Mouse (Mus musculus): Measurements from ENCODE around the gene Acox3. TPM values are rescaled to one million over a fixed set of nuclear protein-coding genes. Genes with fewer than 3 reads are reported as not detected.

Gene Acox3
- 12.0 and 23.5 TPM in 2 replicates for polyA plus RNA-seq (2015; fragmentation: Nextera tagmentation; extraction: Ambion mirVana)

DNA sequence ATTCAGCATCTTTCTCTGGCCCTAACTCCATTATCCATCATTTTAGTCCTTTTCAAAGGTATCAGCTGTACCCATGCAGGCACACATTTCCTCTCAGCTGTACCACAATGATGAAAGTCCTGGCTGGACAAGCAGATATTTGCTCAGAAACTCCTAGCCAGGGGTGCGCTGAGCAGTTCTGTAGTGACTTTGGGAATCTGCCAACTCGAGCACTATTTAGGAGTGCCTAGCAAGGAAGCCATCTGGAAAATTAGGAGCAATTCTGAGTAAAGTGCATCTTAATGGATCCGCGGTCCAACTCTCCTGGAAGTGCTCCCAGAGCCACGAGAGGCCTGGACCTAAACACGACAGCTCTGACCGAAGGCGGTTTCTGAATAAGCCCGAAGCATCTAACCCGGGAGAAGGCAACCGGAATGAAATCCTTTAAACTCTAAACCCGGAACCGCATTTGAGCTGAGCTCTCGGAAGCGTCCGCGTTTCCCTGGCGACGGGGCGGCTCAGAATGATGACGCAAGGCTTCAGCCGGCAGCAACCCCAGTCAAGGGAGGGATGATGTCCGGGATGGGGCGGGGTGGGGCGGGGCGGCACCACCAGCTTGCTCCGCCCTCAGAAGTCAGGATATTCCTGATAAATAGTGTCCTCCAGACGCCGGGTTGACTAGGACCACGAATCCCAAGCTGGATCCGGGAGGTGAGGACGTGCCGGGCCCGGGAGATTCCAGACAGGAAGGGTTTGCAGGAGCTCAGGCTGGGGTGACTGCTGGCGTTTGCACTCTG lies at the start of gene Acox3:
TSS of gene Acox3 (plus strand) at position 596 of the 776 bp plus-strand sequence.

DNA sequence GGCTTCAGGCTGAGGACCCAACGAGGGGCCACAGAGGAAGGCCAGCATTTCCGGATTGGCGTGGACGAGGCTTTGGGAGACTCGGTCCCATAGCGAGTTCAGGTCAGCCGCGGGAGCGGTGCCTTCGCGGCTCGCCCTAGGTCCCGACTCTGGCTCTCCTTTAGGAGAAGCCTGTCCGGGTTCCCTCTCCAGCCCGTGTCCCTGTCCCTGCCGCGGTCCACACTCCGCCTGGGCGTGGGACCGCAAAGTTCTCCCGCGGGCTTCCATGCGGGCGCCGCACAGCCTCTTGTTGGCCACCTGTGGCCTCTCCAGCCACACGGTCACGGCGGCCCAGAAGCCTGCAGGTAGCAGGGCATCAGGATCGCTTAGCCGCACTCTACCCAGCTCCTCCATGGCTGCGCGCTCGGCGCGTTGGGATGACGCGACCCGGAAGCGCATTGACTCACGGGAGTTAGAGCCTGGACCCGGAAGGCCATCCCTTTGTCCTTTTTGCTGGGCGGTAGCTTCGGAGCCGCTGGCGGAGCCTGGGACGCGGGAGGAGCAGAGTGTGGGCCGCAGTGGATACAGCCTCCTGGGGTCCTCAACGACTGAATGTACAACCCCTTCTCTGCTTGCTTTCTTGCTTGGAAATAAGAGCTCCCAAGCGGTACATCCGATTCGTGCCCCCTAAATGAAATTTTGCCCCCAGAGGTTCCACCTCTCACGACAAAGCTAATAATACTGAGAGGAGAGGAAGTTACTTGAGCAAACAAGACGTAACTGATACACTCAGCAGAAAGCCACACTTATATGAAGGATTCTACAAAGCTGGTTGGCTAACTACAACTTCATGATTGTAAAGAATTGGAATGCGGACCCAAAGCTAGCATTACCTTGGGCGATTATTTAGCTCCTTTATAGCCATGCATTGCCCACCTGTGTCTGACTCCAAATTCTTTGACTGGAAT lies 7.9 kb upstream of the Acox3 start, which contains the start of gene Trmt44:
TSS of gene Trmt44 (minus strand) at position 418 of the 947 bp plus-strand sequence.

Other genes with a start within 250 kb of the Acox3 start
- 9.4 and 40.5 TPM in 2 replicates for gene Hmx1, start 193.9 kb upstream of the Acox3 start, polyA plus RNA-seq (2015; fragmentation: Nextera tagmentation; extraction: Ambion mirVana)
- gene Cpz, start 57.3 kb upstream of the Acox3 start, polyA plus RNA-seq (2015; fragmentation: Nextera tagmentation; extraction: Ambion mirVana), result 9.1 and 9.4 TPM in 2 replicates
- 2.8 and 4.1 TPM in 2 replicates for gene Trmt44, start 8.0 kb upstream of the Acox3 start, polyA plus RNA-seq (2015; fragmentation: Nextera tagmentation; extraction: Ambion mirVana)
- gene Htra3, start 96.7 kb downstream of the Acox3 start, polyA plus RNA-seq (2015; fragmentation: Nextera tagmentation; extraction: Ambion mirVana), result 64.1 and 76.8 TPM in 2 replicates
- gene Sh3tc1, start 156.9 kb downstream of the Acox3 start, polyA plus RNA-seq (2015; fragmentation: Nextera tagmentation; extraction: Ambion mirVana), result 4.3 and 7.5 TPM in 2 replicates
- gene Ablim2, start 174.8 kb downstream of the Acox3 start, polyA plus RNA-seq (2015; fragmentation: Nextera tagmentation; extraction: Ambion mirVana), result 4.1 and 5.4 TPM in 2 replicates

Data from adrenal gland, postnatal 0 days (tissue).